Mouse (Mus musculus) cerebellum, postnatal 4 days (tissue): ENCODE measurements around the gene Snph.

Experiments
- DNase-seq, 2 experiments: peaks; one replicate each; pipeline ENCODE4 v3.0.0; 2022; ENCODE audit warnings: low spot score in 2 of 2, mixed read lengths in 1 of 2

Snph gene

DNA sequence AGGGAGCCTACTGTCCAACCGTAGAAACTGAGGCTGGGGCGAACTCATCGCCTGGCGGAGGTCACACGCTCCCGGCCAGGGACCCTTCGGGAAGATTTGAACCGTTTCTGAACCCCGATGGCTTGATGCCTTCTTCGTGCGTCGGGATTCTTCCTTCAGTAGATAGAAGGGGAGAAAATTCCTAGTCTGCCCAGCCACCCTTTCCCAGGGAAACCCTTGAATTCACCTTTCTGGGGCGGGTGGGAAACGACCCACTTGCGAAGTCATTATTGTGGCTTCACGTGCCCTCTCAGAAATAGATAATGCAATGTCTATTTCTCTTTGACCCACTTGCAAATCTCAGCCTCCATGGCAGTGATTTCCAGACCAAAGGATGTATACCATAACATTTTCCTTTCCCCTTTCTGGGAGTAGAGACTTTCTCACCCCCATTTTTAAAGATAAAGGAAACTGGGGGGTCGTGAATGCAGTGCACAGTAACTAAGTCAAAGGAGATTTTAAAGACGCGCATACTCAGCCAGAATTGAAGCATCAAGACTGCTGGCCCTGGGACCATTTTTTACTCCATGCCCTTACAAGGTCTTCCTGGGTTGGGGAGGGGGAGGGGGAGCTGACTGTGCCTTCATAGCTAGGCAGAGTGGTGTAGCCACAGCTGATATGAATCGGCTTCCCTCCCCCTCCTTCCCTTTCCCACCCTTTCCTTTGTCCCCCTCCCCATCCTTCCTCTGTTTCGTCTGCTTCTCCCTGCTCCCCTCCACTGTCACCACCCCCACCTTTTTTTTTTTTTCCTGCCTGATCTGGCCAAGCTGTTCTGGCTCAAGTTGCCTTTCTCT lies 89.1 kb downstream of the Snph start:
- peak in 1 of 2 experiments; percentile 44 for DNase-seq

DNA sequence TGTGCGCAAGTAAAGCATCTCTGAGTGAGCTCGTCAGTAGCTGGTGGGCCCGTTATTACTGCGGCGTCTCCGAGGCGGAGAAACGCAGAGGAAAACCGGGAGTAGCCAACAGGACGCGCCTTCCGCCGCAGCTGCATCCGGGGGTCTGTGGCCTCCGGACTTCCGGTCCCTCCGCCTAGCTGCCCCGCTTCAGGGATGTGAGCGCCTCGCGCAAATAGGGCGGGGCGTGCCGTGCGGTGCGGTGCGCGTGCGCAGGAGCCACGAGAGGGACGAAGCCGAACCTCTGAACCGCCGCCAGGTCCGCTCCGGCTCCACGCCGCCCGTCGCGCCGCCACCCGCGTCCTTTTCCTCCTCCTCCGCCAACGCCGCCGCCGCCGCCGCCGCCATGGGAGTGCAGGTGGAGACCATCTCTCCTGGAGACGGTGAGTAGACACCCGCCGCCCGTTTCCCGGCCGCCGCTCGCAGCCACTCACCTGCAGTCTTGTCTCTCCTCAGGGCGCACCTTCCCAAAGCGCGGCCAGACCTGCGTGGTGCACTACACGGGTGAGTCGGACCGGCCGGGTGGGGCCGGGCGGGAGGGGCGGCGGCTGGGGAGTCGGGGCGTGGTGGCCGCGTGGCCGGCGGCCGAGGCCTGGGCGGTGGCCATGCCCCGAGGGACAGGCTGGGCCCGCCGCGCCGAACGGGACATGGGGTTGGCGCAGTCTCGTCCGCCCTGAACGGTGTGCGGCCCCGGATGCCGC lies 89.9 kb downstream of the Snph start, which contains the start of gene Fkbp1a:
Gene Fkbp1a (plus strand): TSS at position 161 of the 740 bp plus-strand sequence.
- DNase-seq: peak; percentile 91 to 97
